20 mouse cellular contexts compared by ENCODE assay signal in the genomic region with DNA sequence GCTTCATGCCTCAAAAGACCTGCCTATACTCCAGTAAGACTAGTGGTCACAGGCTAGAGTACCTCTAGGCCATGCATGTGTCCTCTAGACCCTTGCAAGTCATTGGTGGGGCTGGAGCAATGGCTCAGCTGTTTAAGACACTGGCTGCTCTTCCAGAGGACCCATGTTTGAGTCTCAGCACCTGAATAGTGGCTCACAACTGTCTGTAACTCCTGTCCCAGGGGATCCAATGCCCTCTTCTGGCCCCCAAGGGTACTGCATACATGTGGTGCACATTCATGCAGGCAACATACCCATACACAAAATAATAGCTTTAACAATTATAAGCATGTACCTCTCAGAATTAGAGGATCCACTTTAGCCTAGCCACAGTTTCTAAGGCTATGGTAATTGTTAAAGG. TPM values are rescaled to one million over a fixed set of nuclear protein-coding genes. Genes with fewer than 3 reads are reported as not detected.
DNase-seq lines count a peak whose midpoint lies in the region; ATAC-seq and TF ChIP-seq lines count a peak whose summit lies in the region.
"Had no signal": no experiment of that assay in that cellular context is flagged by ENCODE, and none has a peak within 500 bp of the region (broad histone marks: within the 10 kb centered on the region; RNA-seq: fewer than 3 reads in every experiment).

No protein-coding gene starts in this region.

- H3K9ac ChIP-seq in intestine, embryonic 14.5 days (ENCODE audit: low read length) = no peak overlapping the region
- H3K9ac ChIP-seq in intestine, embryonic 15.5 days = no peak overlapping the region
- no peak overlapping the region for H3K9ac ChIP-seq in lung, embryonic 14.5 days
- H3K9ac ChIP-seq in kidney, embryonic 15.5 days = no peak overlapping the region
- H3K9ac ChIP-seq: embryonic facial prominence, embryonic 13.5 days; forebrain, postnatal 0 days; limb, embryonic 15.5 days had no signal

- DNase-seq in intestine, embryonic 14.5 days (ENCODE audit: low spot score) = peak; percentile 32
- DNase-seq in lung, embryonic 14.5 days = no peak
- DNase-seq in lung, postnatal 4 days = no peak
- DNase-seq in ES-CJ7 (ENCODE audit: low read depth, low spot score) = peak; percentile 43
- DNase-seq in spleen, postnatal 4 days (ENCODE audit: low spot score in 2 of 2) = no peak
- DNase-seq: cerebellum, adult 9-11 months; forebrain, postnatal 0 days; gastrocnemius, adult 2 months; heart, postnatal 4 days; kidney, adult 9 months; lung, adult 2 months; right cerebral cortex, postnatal 4 days; thymus, postnatal 36 days had no signal

- ATAC-seq in intestine, embryonic 14.5 days (replicated peaks; ENCODE audit: low FRiP score, low TSS enrichment, low read depth) = no peak
- ATAC-seq in intestine, embryonic 15.5 days = no peak
- ATAC-seq in lung, embryonic 14.5 days (ENCODE audit: insufficient read depth) = no peak
- peak; percentile 22; the same call in 1 of the 2 replicates for ATAC-seq in erythroblast, adult 5-6 weeks (replicated peaks; ENCODE audit: low FRiP score, poor library complexity, severe bottlenecking)
- no peak for ATAC-seq in kidney, embryonic 15.5 days (replicated peaks; ENCODE audit: low FRiP score)
- ATAC-seq: forebrain, postnatal 0 days; hindbrain, embryonic 16.5 days had no signal

- no peak overlapping the region for H3K4me3 ChIP-seq in intestine, embryonic 14.5 days (ENCODE audit: low read depth, low read length)
- no peak overlapping the region for H3K4me3 ChIP-seq in intestine, embryonic 15.5 days (replicated peaks)
- H3K4me3 ChIP-seq in lung, embryonic 14.5 days (ENCODE audit: low read depth, low read length) = no peak overlapping the region
- H3K4me3 ChIP-seq in kidney, embryonic 15.5 days (replicated peaks) = no peak overlapping the region
- H3K4me3 ChIP-seq: embryonic facial prominence, embryonic 13.5 days; gastrocnemius, adult 2 months; limb, embryonic 15.5 days had no signal

- H3K9me3 ChIP-seq in intestine, embryonic 14.5 days (ENCODE audit: control insufficient read depth, low read length) = no peaks in the 10 kb centered on the region
- no peaks in the 10 kb centered on the region for H3K9me3 ChIP-seq in intestine, embryonic 15.5 days
- H3K9me3 ChIP-seq in lung, embryonic 14.5 days (ENCODE audit: low read depth, low read length) = no peaks in the 10 kb centered on the region
- no peaks in the 10 kb centered on the region for H3K9me3 ChIP-seq in kidney, embryonic 15.5 days (replicated peaks)
- H3K9me3 ChIP-seq: embryonic facial prominence, embryonic 13.5 days; limb, embryonic 15.5 days had no signal

- TF ChIP-seq CTCF in lung, embryonic 14.5 days (IDR thresholded peaks at IDR 0.05; ENCODE audit: low read depth) = peak; percentile 26; the same call in 1 of the 2 replicates

- H3K36me3 ChIP-seq in intestine, embryonic 14.5 days (ENCODE audit: control insufficient read depth, insufficient read depth, low read length) = peaks cover under 1% of the 10 kb centered on the region
- peaks cover under 1% of the 10 kb centered on the region for H3K36me3 ChIP-seq in intestine, embryonic 15.5 days
- peaks cover 1% of the 10 kb centered on the region; the same call in 1 of the 2 replicates for H3K36me3 ChIP-seq in lung, embryonic 14.5 days (ENCODE audit: insufficient read depth)
- H3K36me3 ChIP-seq in kidney, embryonic 15.5 days = peaks cover 11% of the 10 kb centered on the region

- H3K4me1 ChIP-seq in intestine, embryonic 14.5 days (replicated peaks; ENCODE audit: control insufficient read depth, insufficient read depth, low read length) = no peaks in the 10 kb centered on the region
- H3K4me1 ChIP-seq in intestine, embryonic 15.5 days (replicated peaks) = no peaks in the 10 kb centered on the region
- no peaks in the 10 kb centered on the region for H3K4me1 ChIP-seq in lung, embryonic 14.5 days (ENCODE audit: insufficient read depth)
- no peaks in the 10 kb centered on the region for H3K4me1 ChIP-seq in kidney, embryonic 15.5 days
- H3K4me1 ChIP-seq: limb, embryonic 15.5 days had no signal

- H3K27me3 ChIP-seq in intestine, embryonic 14.5 days (replicated peaks; ENCODE audit: control insufficient read depth, insufficient read depth, low read length) = no peaks in the 10 kb centered on the region
- H3K27me3 ChIP-seq in intestine, embryonic 15.5 days (replicated peaks) = no peaks in the 10 kb centered on the region
- no peaks in the 10 kb centered on the region for H3K27me3 ChIP-seq in lung, embryonic 14.5 days (ENCODE audit: insufficient read depth, low read length)
- H3K27me3 ChIP-seq in kidney, embryonic 15.5 days = no peaks in the 10 kb centered on the region
- H3K27me3 ChIP-seq: embryonic facial prominence, embryonic 13.5 days; limb, embryonic 15.5 days had no signal

- no peak overlapping the region for H3K4me2 ChIP-seq in intestine, embryonic 14.5 days (ENCODE audit: low read length)
- H3K4me2 ChIP-seq in intestine, embryonic 15.5 days (replicated peaks) = no peak overlapping the region
- no peak overlapping the region for H3K4me2 ChIP-seq in lung, embryonic 14.5 days
- H3K4me2 ChIP-seq in kidney, embryonic 15.5 days = no peak overlapping the region
- H3K4me2 ChIP-seq: embryonic facial prominence, embryonic 13.5 days; limb, embryonic 15.5 days; midbrain, embryonic 11.5 days had no signal

- H3K27ac ChIP-seq in intestine, embryonic 14.5 days (ENCODE audit: low read depth) = no peak overlapping the region
- H3K27ac ChIP-seq in intestine, embryonic 15.5 days = no peak overlapping the region
- no peak overlapping the region for H3K27ac ChIP-seq in lung, embryonic 14.5 days (ENCODE audit: low read depth)
- H3K27ac ChIP-seq in kidney, embryonic 15.5 days = no peak overlapping the region
- H3K27ac ChIP-seq: embryonic facial prominence, embryonic 13.5 days; gastrocnemius, adult 2 months; limb, embryonic 15.5 days had no signal

RNA-seq across cellular contexts. Expression of a gene that starts 6.7 kb away (rescaled TPM):
- 11.1 and 12.4 TPM in 2 replicates for polyA plus RNA-seq in intestine, embryonic 14.5 days (2014; fragmentation: Nextera tagmentation; extraction: Ambion mirVana)
- 9.3 and 9.4 TPM in 2 replicates for polyA plus RNA-seq in intestine, embryonic 15.5 days (2015; fragmentation: Nextera tagmentation; extraction: Ambion mirVana)
- 11.5 and 11.7 TPM in 2 replicates for polyA plus RNA-seq in lung, embryonic 14.5 days (2014; fragmentation: Nextera tagmentation; extraction: Ambion mirVana)
- total RNA-seq in erythroblast, adult 5-6 weeks (2015; ENCODE audit: low replicate concordance) = 0.38 and 2.1 TPM in 2 replicates
- total RNA-seq in erythroblast, adult 5-6 weeks (2017; ENCODE audit: low replicate concordance) = 0.70 and 1.7 TPM in 2 replicates
- polyA plus RNA-seq in kidney, embryonic 15.5 days (2015; fragmentation: Nextera tagmentation; extraction: Ambion mirVana) = 13.7 and 13.9 TPM in 2 replicates

RNA-seq across cellular contexts. Expression of a gene that starts 7.9 kb away (rescaled TPM):
- 96.7 and 100 TPM in 2 replicates for polyA plus RNA-seq in intestine, embryonic 14.5 days (2014; fragmentation: Nextera tagmentation; extraction: Ambion mirVana)
- polyA plus RNA-seq in intestine, embryonic 15.5 days (2015; fragmentation: Nextera tagmentation; extraction: Ambion mirVana) = 78.1 and 82.9 TPM in 2 replicates
- 87.3 and 97.4 TPM in 2 replicates for polyA plus RNA-seq in lung, embryonic 14.5 days (2014; fragmentation: Nextera tagmentation; extraction: Ambion mirVana)
- 0.38 TPM in 1 of 2 replicates, not detected in the other for total RNA-seq in erythroblast, adult 5-6 weeks (2015; ENCODE audit: low replicate concordance)
- 0.42 and 2.6 TPM in 2 replicates for total RNA-seq in erythroblast, adult 5-6 weeks (2017; ENCODE audit: low replicate concordance)
- polyA plus RNA-seq in kidney, embryonic 15.5 days (2015; fragmentation: Nextera tagmentation; extraction: Ambion mirVana) = 111 and 112 TPM in 2 replicates

RNA-seq across cellular contexts. Expression of a gene that starts 29.2 kb away (rescaled TPM):
- 7.4 and 7.6 TPM in 2 replicates for polyA plus RNA-seq in intestine, embryonic 14.5 days (2014; fragmentation: Nextera tagmentation; extraction: Ambion mirVana)
- polyA plus RNA-seq in intestine, embryonic 15.5 days (2015; fragmentation: Nextera tagmentation; extraction: Ambion mirVana) = 4.7 and 5.3 TPM in 2 replicates
- polyA plus RNA-seq in lung, embryonic 14.5 days (2014; fragmentation: Nextera tagmentation; extraction: Ambion mirVana) = 7.7 and 8.7 TPM in 2 replicates
- 0.77 TPM in 1 of 2 replicates, not detected in the other for total RNA-seq in erythroblast, adult 5-6 weeks (2015; ENCODE audit: low replicate concordance)
- total RNA-seq in erythroblast, adult 5-6 weeks (2017; ENCODE audit: low replicate concordance) = 0.51 TPM in 1 of 2 replicates, not detected in the other
- 7.1 and 8.2 TPM in 2 replicates for polyA plus RNA-seq in kidney, embryonic 15.5 days (2015; fragmentation: Nextera tagmentation; extraction: Ambion mirVana)

Comparison
In these comparisons a context has a peak if more than half of its experiments do, and no peak if none do; other contexts are left out.
1. DNase-seq: peak in intestine, embryonic 14.5 days (single experiment) and ES-CJ7 (single experiment); none in lung, embryonic 14.5 days (single experiment), lung, postnatal 4 days (0 of 2) and spleen, postnatal 4 days (0 of 2).